Comparison of ENCODE assay signal across 9 mouse cellular contexts in genomic region chr11:3370162-3370561, GRCm38 (mm10). TPM values are rescaled to one million over a fixed set of nuclear protein-coding genes. Genes with fewer than 3 reads are reported as not detected.
DNase-seq lines count a peak whose midpoint lies in the region; ATAC-seq and TF ChIP-seq lines count a peak whose summit lies in the region.
"Had no signal": no experiment of that assay in that cellular context is flagged by ENCODE, and none has a peak within 500 bp of the region (broad histone marks: within the 10 kb centered on the region; RNA-seq: fewer than 3 reads in every experiment).

No protein-coding gene starts in this region.

- peak overlapping the region; percentile 89 for H3K9ac ChIP-seq in heart, embryonic 12.5 days
- H3K9ac ChIP-seq in forebrain, postnatal 0 days = peak overlapping the region; percentile 81
- peak overlapping the region; percentile 75 for H3K9ac ChIP-seq in midbrain, embryonic 12.5 days (replicated peaks)

- 66% methylated on average over 2 of the region's 2 CpGs for WGBS in heart, embryonic 12.5 days
- 86% methylated on average over 2 of the region's 2 CpGs for WGBS in forebrain, postnatal 0 days
- 82% methylated on average over 2 of the region's 2 CpGs for WGBS in midbrain, embryonic 12.5 days

- no peaks in the 10 kb centered on the region for H3K9me3 ChIP-seq in heart, embryonic 12.5 days (replicated peaks)
- H3K9me3 ChIP-seq in forebrain, postnatal 0 days (ENCODE audit: low read length) = no peaks in the 10 kb centered on the region
- no peaks in the 10 kb centered on the region for H3K9me3 ChIP-seq in midbrain, embryonic 12.5 days

- no peak for ATAC-seq in heart, embryonic 12.5 days (ENCODE audit: insufficient number of reproducible peaks, low FRiP score)
- ATAC-seq in forebrain, postnatal 0 days = no peak
- no peak for ATAC-seq in midbrain, embryonic 12.5 days (ENCODE audit: low FRiP score, low read depth)
- no peak for ATAC-seq in activated CD4-positive, CD25-positive, alpha-beta regulatory T cell, adult 4 months

- DNase-seq in heart, adult 18-20 months = no peak
- DNase-seq in MN1 (ENCODE audit: low spot score) = peak; percentile 39
- no peak for DNase-seq in forebrain, postnatal 0 days
- DNase-seq in spleen, postnatal 36 days (ENCODE audit: low spot score in 2 of 2) = no peak
- DNase-seq in kidney, adult 9 months = no peak
- DNase-seq: adrenal gland, postnatal 25 days had no signal

- TF ChIP-seq CTCF in forebrain, postnatal 0 days (IDR thresholded peaks at IDR 0.05; ENCODE audit: low read depth) = no peak

- peaks cover 63% of the 10 kb centered on the region for H3K4me1 ChIP-seq in heart, embryonic 12.5 days (replicated peaks)
- peaks cover 24% of the 10 kb centered on the region for H3K4me1 ChIP-seq in forebrain, postnatal 0 days (ENCODE audit: insufficient read depth)
- H3K4me1 ChIP-seq in midbrain, embryonic 12.5 days = peaks cover 52% of the 10 kb centered on the region

- H3K36me3 ChIP-seq in heart, embryonic 12.5 days = 0 out of 2 replicates have a peak, but pooled peaks cover 14% of the 10 kb centered on the region
- 0 out of 2 replicates have a peak, but pooled peaks cover 2% of the 10 kb centered on the region for H3K36me3 ChIP-seq in forebrain, postnatal 0 days (ENCODE audit: insufficient read depth)
- H3K36me3 ChIP-seq in midbrain, embryonic 12.5 days = no peaks in the 10 kb centered on the region

- H3K27me3 ChIP-seq in heart, embryonic 12.5 days (replicated peaks) = no peaks in the 10 kb centered on the region
- H3K27me3 ChIP-seq in forebrain, postnatal 0 days (ENCODE audit: insufficient read depth, low read length) = no peaks in the 10 kb centered on the region
- H3K27me3 ChIP-seq in midbrain, embryonic 12.5 days = no peaks in the 10 kb centered on the region

- H3K4me3 ChIP-seq in heart, embryonic 12.5 days = peak overlapping the region; percentile 78
- H3K4me3 ChIP-seq in forebrain, postnatal 0 days (ENCODE audit: low read depth, low read length) = peak overlapping the region; percentile 60
- peak overlapping the region; percentile 59 for H3K4me3 ChIP-seq in midbrain, embryonic 12.5 days

- peak overlapping the region; percentile 92 for H3K4me2 ChIP-seq in heart, embryonic 12.5 days
- peak overlapping the region; percentile 71 for H3K4me2 ChIP-seq in forebrain, postnatal 0 days (ENCODE audit: low read depth)
- peak overlapping the region; percentile 72 for H3K4me2 ChIP-seq in midbrain, embryonic 12.5 days (replicated peaks)

- H3K27ac ChIP-seq in heart, embryonic 12.5 days (ENCODE audit: poor library complexity, severe bottlenecking) = peak overlapping the region; percentile 39
- peak overlapping the region; percentile 86; the same call in 1 of the 2 replicates for H3K27ac ChIP-seq in forebrain, postnatal 0 days (ENCODE audit: low read depth, low read length)
- H3K27ac ChIP-seq in midbrain, embryonic 12.5 days (replicated peaks) = peak overlapping the region; percentile 91; the same call in 1 of the 2 replicates

RNA-seq across cellular contexts. Expression of gene Limk2, which starts 38.8 kb away (rescaled TPM):
- 73.2 and 74.6 TPM in 2 replicates for polyA plus RNA-seq in heart, embryonic 12.5 days (2016; fragmentation: Nextera tagmentation; extraction: Ambion mirVana)
- 10 to 100 TPM; 15.1 to 17.0 TPM for total RNA-seq in heart, adult 18-20 months (2021)
- total RNA-seq in forebrain, postnatal 0 days (2014; rRNA removed) = 148 and 173 TPM in 2 replicates
- polyA plus RNA-seq in forebrain, postnatal 0 days (2015; fragmentation: Nextera tagmentation; extraction: Ambion mirVana) = 87.7 and 98.6 TPM in 2 replicates
- polyA plus RNA-seq in midbrain, embryonic 12.5 days (2016; fragmentation: Nextera tagmentation; extraction: Ambion mirVana) = 94.3 and 102 TPM in 2 replicates
- polyA plus RNA-seq in activated CD4-positive, CD25-positive, alpha-beta regulatory T cell, adult 4 months (2017; shearing (Covaris generic)) = 10 to 100 TPM; 77.7 to 78.9 TPM

RNA-seq across cellular contexts. Expression of gene Pik3ip1, which starts 40.0 kb away (rescaled TPM):
- 20.2 and 21.3 TPM in 2 replicates for polyA plus RNA-seq in heart, embryonic 12.5 days (2016; fragmentation: Nextera tagmentation; extraction: Ambion mirVana)
- 10 to 100 TPM; 45.2 to 51.2 TPM for total RNA-seq in heart, adult 18-20 months (2021)
- total RNA-seq in forebrain, postnatal 0 days (2014; rRNA removed) = 36.2 and 47.8 TPM in 2 replicates
- 30.3 and 37.3 TPM in 2 replicates for polyA plus RNA-seq in forebrain, postnatal 0 days (2015; fragmentation: Nextera tagmentation; extraction: Ambion mirVana)
- polyA plus RNA-seq in midbrain, embryonic 12.5 days (2016; fragmentation: Nextera tagmentation; extraction: Ambion mirVana) = 17.3 TPM in 2 replicates
- 10 to 100 TPM; 32.9 to 53.5 TPM for polyA plus RNA-seq in activated CD4-positive, CD25-positive, alpha-beta regulatory T cell, adult 4 months (2017; shearing (Covaris generic))

Comparison
In these comparisons a context has a peak if more than half of its experiments do, and no peak if none do; other contexts are left out.
1. H3K27ac ChIP-seq: peak in every context shown above with its lines; median percentile 91 in midbrain, embryonic 12.5 days; 86 in forebrain, postnatal 0 days; 39 in heart, embryonic 12.5 days.